Comparison of ENCODE assay signal across 16 mouse cellular contexts in the genomic region with DNA sequence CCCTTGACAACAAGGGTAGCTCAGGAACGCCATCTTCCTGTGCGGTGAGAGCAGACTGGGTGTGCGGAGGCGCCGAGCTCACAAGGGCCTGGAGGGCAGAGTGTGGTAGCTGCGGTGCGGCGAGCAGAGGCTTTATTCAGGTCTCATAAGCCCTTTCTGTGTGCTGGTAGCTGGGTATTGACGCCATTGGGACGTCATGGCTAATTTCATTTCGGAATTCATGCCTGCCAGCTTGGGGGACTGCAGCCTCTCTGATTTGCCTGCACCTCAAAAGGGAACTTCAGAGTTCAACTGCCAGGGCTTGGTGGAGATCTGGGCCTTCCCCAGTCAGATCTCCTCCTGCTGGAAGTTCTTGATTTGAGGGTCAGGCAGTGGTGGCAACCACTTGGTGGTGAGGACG.
"Had no signal": no experiment of that assay in that cellular context is flagged by ENCODE, and none has a peak within 500 bp of the region (broad histone marks: within the 10 kb centered on the region; RNA-seq: fewer than 3 reads in every experiment).

No protein-coding gene starts in this region.

- DNase-seq: retina, postnatal 1 day; right cerebral cortex, adult 18-20 months; right cerebral cortex, postnatal 14 days; right cerebral cortex, postnatal 25 days; right cerebral cortex, postnatal 4 days; spleen, adult 18-20 months; thymus, adult 18-20 months; thymus, adult 2 months; thymus, postnatal 14 days; thymus, postnatal 25 days; thymus, postnatal 36 days; thymus, postnatal 4 days had no signal

- H3K36me3 ChIP-seq: neural tube, embryonic 13.5 days; neural tube, embryonic 15.5 days; stomach, embryonic 15.5 days had no signal

- H3K9ac ChIP-seq: neural tube, embryonic 13.5 days; neural tube, embryonic 15.5 days; stomach, embryonic 15.5 days had no signal

- H3K9me3 ChIP-seq: neural tube, embryonic 13.5 days; neural tube, embryonic 15.5 days; stomach, embryonic 15.5 days had no signal

- H3K4me1 ChIP-seq: neural tube, embryonic 15.5 days had no signal

- H3K27ac ChIP-seq: neural tube, embryonic 13.5 days; neural tube, embryonic 15.5 days; stomach, embryonic 15.5 days; stomach, postnatal 0 days had no signal

- H3K4me2 ChIP-seq: neural tube, embryonic 13.5 days; neural tube, embryonic 15.5 days; stomach, embryonic 15.5 days had no signal

- H3K4me3 ChIP-seq: neural tube, embryonic 13.5 days; neural tube, embryonic 15.5 days; stomach, embryonic 15.5 days had no signal

- H3K27me3 ChIP-seq: neural tube, embryonic 13.5 days; neural tube, embryonic 15.5 days; stomach, embryonic 15.5 days had no signal
